Mouse (Mus musculus): ENCODE results near the gene Shd. TPM values are rescaled to one million over a fixed set of nuclear protein-coding genes. Genes with fewer than 3 reads are reported as not detected.
A peak's percentile ranks its signal among the peaks of the same experiment; 100 is the strongest.

Shd gene
- total and polyA plus RNA-seq, 2 experiments from 2014 or later = 152 to 233 TPM

GRCm38 (mm10) chr17:55945696-55946095, 24.6 kb upstream of the Shd start:
- H3K4me2 ChIP-seq (ENCODE audit: low read depth, low read length) = peak overlapping the region; percentile 66
- peak overlapping the region; percentile 94 for H3K27ac ChIP-seq
- no peak for DNase-seq (ENCODE audit: low spot score)
- H3K27me3 ChIP-seq (ENCODE audit: insufficient read depth, low read length) = no peaks in the 10 kb centered on the region
- H3K4me3 ChIP-seq (ENCODE audit: low read length) = peak overlapping the region; percentile 45
- H3K36me3 ChIP-seq (ENCODE audit: insufficient read depth, low read length) = no peaks in the 10 kb centered on the region
- 0 out of 2 replicates have a peak, but pooled peaks cover 3% of the 10 kb centered on the region for H3K9me3 ChIP-seq (ENCODE audit: low read length)
- peak overlapping the region; percentile 54 for H3K9ac ChIP-seq (replicated peaks; ENCODE audit: low read length)
- no peak for ATAC-seq
- TF ChIP-seq CTCF (IDR thresholded peaks at IDR 0.05; ENCODE audit: low read depth) = no peak
- 29% methylated on average over 5 of the region's 5 CpGs for WGBS
- no peaks in the 10 kb centered on the region for H3K4me1 ChIP-seq (ENCODE audit: insufficient read depth, low read length)

GRCm38 (mm10) chr17:55948647-55949046, 21.6 kb upstream of the Shd start:
- TF ChIP-seq CTCF (IDR thresholded peaks at IDR 0.05; ENCODE audit: low read depth) = no peak
- ATAC-seq = no peak
- H3K27ac ChIP-seq = no peak overlapping the region
- H3K4me2 ChIP-seq (ENCODE audit: low read depth, low read length) = no peak overlapping the region
- H3K4me1 ChIP-seq (ENCODE audit: insufficient read depth, low read length) = no peaks in the 10 kb centered on the region
- DNase-seq (ENCODE audit: low spot score) = no peak
- no peaks in the 10 kb centered on the region for H3K36me3 ChIP-seq (ENCODE audit: insufficient read depth, low read length)
- no peaks in the 10 kb centered on the region for H3K9me3 ChIP-seq (ENCODE audit: low read length)
- WGBS = 91% methylated on average over 4 of the region's 4 CpGs
- no peaks in the 10 kb centered on the region for H3K27me3 ChIP-seq (ENCODE audit: insufficient read depth, low read length)
- no peak overlapping the region for H3K9ac ChIP-seq (replicated peaks; ENCODE audit: low read length)
- no peak overlapping the region for H3K4me3 ChIP-seq (ENCODE audit: low read length)

GRCm38 (mm10) chr17:55949400-55949799, 20.9 kb upstream of the Shd start, which contains the start of gene Zfp119b:
Gene Zfp119b, minus strand, starts transcription at chr17:55949500.
- ATAC-seq (no peak), DNase-seq (ENCODE audit: low spot score) (no peak)
- no peaks in the 10 kb centered on the region for H3K36me3 ChIP-seq (ENCODE audit: insufficient read depth, low read length)
- H3K27me3 ChIP-seq (ENCODE audit: insufficient read depth, low read length) = no peaks in the 10 kb centered on the region
- no peak within 1 kb of the TSS for H3K4me3 ChIP-seq (ENCODE audit: low read length)
- 91% methylated on average over 2 of the region's 2 CpGs for WGBS
- H3K4me1 ChIP-seq (ENCODE audit: insufficient read depth, low read length) = no peaks in the 10 kb centered on the region
- H3K9me3 ChIP-seq (ENCODE audit: low read length) = no peaks in the 10 kb centered on the region
- no peak within 1 kb of the TSS for H3K9ac ChIP-seq (replicated peaks; ENCODE audit: low read length)
- no peak within 1 kb of the TSS for H3K27ac ChIP-seq
- TF ChIP-seq CTCF (IDR thresholded peaks at IDR 0.05; ENCODE audit: low read depth) = no peak
- no peak within 1 kb of the TSS for H3K4me2 ChIP-seq (ENCODE audit: low read depth, low read length)

- WGBS = 81% methylated on average over 9 of the region's 9 CpGs
- ATAC-seq = no peak
These were observed 19.7 kb upstream of the Shd start for GRCm38 (mm10) chr17:55950601-55951000.

GRCm38 (mm10) chr17:55952041-55952440, 18.2 kb upstream of the Shd start:
- DNase-seq (ENCODE audit: low spot score) = no peak
- Histone ChIP-seq H3K4me3 (ENCODE audit: low read length) (no peak overlapping the region), H3K4me1 (ENCODE audit: insufficient read depth, low read length) (peaks cover 9% of the 10 kb centered on the region; the same call in 1 of the 2 replicates), H3K27me3 (ENCODE audit: insufficient read depth, low read length) (no peaks in the 10 kb centered on the region), H3K36me3 (ENCODE audit: insufficient read depth, low read length) (no peaks in the 10 kb centered on the region), H3K4me2 (ENCODE audit: low read depth, low read length) (no peak overlapping the region), H3K9me3 (ENCODE audit: low read length) (no peaks in the 10 kb centered on the region), H3K27ac (no peak overlapping the region), H3K9ac (replicated peaks; ENCODE audit: low read length) (no peak overlapping the region)
- ATAC-seq = no peak
- TF ChIP-seq CTCF (IDR thresholded peaks at IDR 0.05; ENCODE audit: low read depth) = no peak

More at GRCm38 (mm10) chr17:55950601-55951000, 19.7 kb upstream of the Shd start:
- Histone ChIP-seq H3K4me1 (ENCODE audit: insufficient read depth, low read length) (no peaks in the 10 kb centered on the region), H3K27me3 (ENCODE audit: insufficient read depth, low read length) (no peaks in the 10 kb centered on the region), H3K4me3 (ENCODE audit: low read length) (no peak overlapping the region), H3K9ac (replicated peaks; ENCODE audit: low read length) (no peak overlapping the region), H3K36me3 (ENCODE audit: insufficient read depth, low read length) (no peaks in the 10 kb centered on the region), H3K4me2 (ENCODE audit: low read depth, low read length) (no peak overlapping the region), H3K27ac (no peak overlapping the region), H3K9me3 (ENCODE audit: low read length) (no peaks in the 10 kb centered on the region)
- TF ChIP-seq CTCF (IDR thresholded peaks at IDR 0.05; ENCODE audit: low read depth) = no peak
- no peak for DNase-seq (ENCODE audit: low spot score)

- no peak for DNase-seq (ENCODE audit: low spot score)
- no peaks in the 10 kb centered on the region for H3K27me3 ChIP-seq (ENCODE audit: insufficient read depth, low read length)
- 72% methylated on average over 6 of the region's 6 CpGs for WGBS
These were observed 17.7 kb upstream of the Shd start, which contains the start of gene Ebi3 for GRCm38 (mm10) chr17:55952447-55953027. Gene Ebi3, plus strand, starts transcription at chr17:55952640.

GRCm38 (mm10) chr17:55953751-55954150, 16.5 kb upstream of the Shd start:
- TF ChIP-seq CTCF (IDR thresholded peaks at IDR 0.05; ENCODE audit: low read depth) = no peak
- Histone ChIP-seq H3K4me3 (ENCODE audit: low read length) (no peak overlapping the region), H3K9me3 (ENCODE audit: low read length) (no peaks in the 10 kb centered on the region), H3K27ac (no peak overlapping the region), H3K27me3 (ENCODE audit: insufficient read depth, low read length) (no peaks in the 10 kb centered on the region), H3K4me2 (ENCODE audit: low read depth, low read length) (no peak overlapping the region), H3K36me3 (ENCODE audit: insufficient read depth, low read length) (no peaks in the 10 kb centered on the region), H3K9ac (replicated peaks; ENCODE audit: low read length) (no peak overlapping the region), H3K4me1 (ENCODE audit: insufficient read depth, low read length) (peaks cover 9% of the 10 kb centered on the region; the same call in 1 of the 2 replicates)
- ATAC-seq (no peak), DNase-seq (ENCODE audit: low spot score) (no peak)
- 80% methylated on average over 6 of the region's 6 CpGs for WGBS

More at GRCm38 (mm10) chr17:55952447-55953027, 17.7 kb upstream of the Shd start, which contains the start of gene Ebi3:
- no peak within 1 kb of the TSS for H3K9ac ChIP-seq (replicated peaks; ENCODE audit: low read length)
- no peak within 1 kb of the TSS for H3K4me2 ChIP-seq (ENCODE audit: low read depth, low read length)
- TF ChIP-seq CTCF (IDR thresholded peaks at IDR 0.05; ENCODE audit: low read depth) = no peak
- no peak for ATAC-seq
- H3K4me3 ChIP-seq (ENCODE audit: low read length) = no peak within 1 kb of the TSS
- H3K9me3 ChIP-seq (ENCODE audit: low read length) = no peaks in the 10 kb centered on the region
- H3K36me3 ChIP-seq (ENCODE audit: insufficient read depth, low read length) = no peaks in the 10 kb centered on the region
- no peak within 1 kb of the TSS for H3K27ac ChIP-seq
- H3K4me1 ChIP-seq (ENCODE audit: insufficient read depth, low read length) = peaks cover 9% of the 10 kb centered on the region; the same call in 1 of the 2 replicates

Data from hindbrain, postnatal 0 days (tissue).